Mouse (Mus musculus) CH12.LX (cell line): ENCODE data around the gene Cdh16.
"Not testable (repeated sequence)": the region's sequence is repeated elsewhere in the genome, so short reads cannot be mapped to it uniquely, and the experiment has no call there.

Experiments used
- EP300 ChIP-seq: IDR thresholded peaks from 2 replicates; pipeline ENCODE4 v1.6.1; 2011; ENCODE audit warnings: low read length, improper control_type of control experiment
- MEF2A ChIP-seq: IDR thresholded peaks from 2 replicates; pipeline ENCODE4 v1.6.1; 2014; ENCODE audit warnings: low read depth, mild to moderate bottlenecking, inconsistent platforms, low read length, improper control_type of control experiment, borderline replicate concordance
- POLR2AphosphoS2 ChIP-seq: IDR thresholded peaks from 2 replicates; pipeline ENCODE4 v1.6.1; 2011; ENCODE audit warnings: low read depth, low read length, improper control_type of control experiment

- not testable (repeated sequence) for TF ChIP-seq MEF2A, POLR2AphosphoS2, EP300
Observed at GRCm38 (mm10) chr8:104644187-104644586, 20.0 kb upstream of the Cdh16 start.
